Mouse (Mus musculus) embryo, embryonic 10.5 days (tissue): ENCODE measurements at regions not wholly inside any gene's neighbourhood (a gene's known extent, or its start where the extent isn't known, plus 50 kb on each side); places are given as distances from the start of the nearest gene placed in this dataset.

Source experiments
- DNase-seq: peaks from one replicate; pipeline ENCODE4 v3.0.0-alpha.2; 2015; ENCODE audit warnings: low spot score

GRCm38 (mm10) chr13:90823877-90824276 is 81.3 kb downstream of the Atp6ap1l start:
- DNase-seq, result no peak

DNA sequence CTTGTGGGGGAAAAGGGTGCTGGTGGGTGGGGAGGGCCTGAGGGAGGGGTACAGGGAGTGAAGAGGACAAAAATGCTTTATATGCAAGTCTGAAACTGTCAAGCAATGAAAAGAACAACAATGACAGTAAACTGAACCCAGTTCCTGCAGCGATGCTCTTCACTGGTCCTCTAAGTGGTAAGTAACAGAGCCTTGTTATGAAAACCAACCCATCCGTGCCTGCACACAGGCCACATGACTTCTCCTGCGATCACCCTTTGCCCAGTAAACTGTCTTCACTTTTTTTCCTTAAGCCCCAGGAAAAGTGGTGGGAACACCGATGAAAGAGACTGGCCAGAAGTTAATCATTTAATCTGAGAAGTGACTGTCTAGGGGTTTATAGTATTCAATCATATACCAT is 83.3 kb downstream of the Atp6ap1l start:
- DNase-seq, result no peak

DNA sequence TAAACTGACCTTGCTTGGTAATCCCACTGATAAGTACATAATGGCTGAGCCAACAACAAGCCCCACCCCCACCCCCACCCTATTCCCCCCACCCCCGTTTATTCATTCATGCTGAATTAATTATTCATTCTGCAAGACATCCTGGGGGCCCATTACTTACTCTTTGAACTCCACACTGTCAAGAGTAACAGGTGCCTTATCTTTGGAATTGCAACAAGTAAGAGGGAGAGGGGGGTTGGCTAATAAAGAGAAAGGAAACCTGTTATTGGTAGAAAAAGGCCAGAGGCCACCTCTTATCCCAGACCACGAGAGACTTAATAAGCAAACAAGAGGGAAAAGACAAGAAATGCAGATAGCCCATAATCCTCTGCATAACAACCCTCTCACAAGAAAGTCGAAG is 84.7 kb downstream of the Atp6ap1l start:
- DNase-seq, result no peak

DNA sequence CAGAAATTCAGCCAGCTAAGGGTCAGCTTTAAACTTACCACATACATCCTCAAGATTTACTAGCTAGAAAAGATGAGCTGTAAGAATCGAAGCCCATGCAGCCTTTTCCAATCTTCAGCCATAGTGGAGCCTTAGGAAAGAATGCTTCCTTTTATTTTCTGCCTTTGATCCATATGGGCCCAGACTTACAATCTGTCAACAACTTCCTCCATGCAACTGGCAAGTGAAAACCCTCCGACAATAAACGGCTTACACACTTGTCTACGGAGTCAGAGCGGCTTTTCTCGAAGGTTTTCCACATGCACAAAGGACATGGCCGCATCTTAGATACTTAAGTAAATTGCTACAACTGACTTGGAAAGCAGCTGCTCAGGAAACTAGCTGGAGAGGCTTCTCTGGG is 85.2 kb downstream of the Atp6ap1l start:
- DNase-seq, result no peak

- no peak for DNase-seq
Measured at GRCm38 (mm10) chr13:90814174-90814865, 90.8 kb downstream of the Atp6ap1l start.

DNA sequence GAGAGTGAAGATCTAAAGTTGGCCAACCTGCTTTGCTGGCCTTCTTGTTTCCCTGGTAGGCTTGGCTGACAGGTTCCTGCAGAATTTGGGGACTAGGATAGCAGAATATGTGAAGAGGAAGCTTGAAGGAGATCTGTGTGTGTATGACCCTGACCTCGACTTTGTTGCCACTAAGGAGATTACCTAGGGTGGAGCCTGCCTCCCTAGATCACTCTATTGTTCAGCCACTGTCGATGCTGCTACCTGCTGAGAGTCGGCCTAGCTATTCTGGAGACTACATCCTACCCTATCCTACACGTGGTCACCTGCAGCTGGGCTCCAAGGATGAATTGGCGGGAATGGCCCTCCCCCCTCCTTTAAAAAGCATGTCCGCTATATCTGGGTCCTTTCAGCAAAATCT is 95.1 kb downstream of the Atp6ap1l start:
- no peak for DNase-seq

DNA sequence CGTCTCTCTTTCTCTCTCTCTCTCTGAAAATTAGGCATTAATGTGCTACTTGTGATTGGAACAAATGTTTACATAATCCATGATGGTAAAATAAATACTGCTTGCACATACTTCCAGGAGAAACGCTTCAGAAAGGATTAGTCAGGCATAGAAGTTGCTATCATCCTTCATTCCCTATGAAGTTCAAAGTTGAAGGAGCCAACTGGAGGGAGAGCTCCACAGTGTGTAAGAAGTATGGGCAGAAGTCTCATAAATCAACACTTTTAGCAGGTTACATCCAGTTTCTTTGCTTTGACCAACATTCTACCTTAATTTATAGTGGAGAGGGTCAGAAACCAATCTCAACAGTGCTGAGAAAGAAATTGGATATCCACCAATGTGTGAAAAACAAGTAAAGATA is 105.5 kb downstream of the Atp6ap1l start:
- DNase-seq, result peak; percentile 17

GRCm38 (mm10) chr13:90798791-90799542 is 106.2 kb downstream of the Atp6ap1l start:
- DNase-seq, result peak; percentile 46

- DNase-seq, result no peak
Measured at GRCm38 (mm10) chr13:90798381-90798780, 106.8 kb downstream of the Atp6ap1l start.

GRCm38 (mm10) chr13:90797209-90797608 is 107.9 kb downstream of the Atp6ap1l start:
- no peak for DNase-seq

DNA sequence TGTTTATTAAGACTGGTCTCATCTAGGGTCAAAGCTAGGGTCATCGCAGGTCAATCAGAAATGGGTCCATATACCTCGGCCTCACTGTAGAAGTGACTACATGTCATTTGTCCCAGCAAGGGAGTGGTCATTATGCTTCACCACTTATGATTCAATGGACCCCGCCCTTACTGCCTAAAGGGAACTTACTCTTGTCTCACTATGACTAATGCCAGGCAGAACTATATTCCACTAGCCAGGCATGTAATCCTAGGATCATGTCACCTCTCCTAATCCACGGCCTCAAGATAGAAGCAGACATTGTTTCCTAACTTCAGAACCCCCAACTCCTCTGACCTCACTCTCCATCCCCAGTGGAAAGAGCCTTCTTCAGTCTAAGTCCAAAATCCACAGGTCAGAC is 108.3 kb downstream of the Atp6ap1l start:
- no peak for DNase-seq

GRCm38 (mm10) chr13:90782435-90782834 is 122.7 kb downstream of the Atp6ap1l start:
- DNase-seq, result no peak

DNA sequence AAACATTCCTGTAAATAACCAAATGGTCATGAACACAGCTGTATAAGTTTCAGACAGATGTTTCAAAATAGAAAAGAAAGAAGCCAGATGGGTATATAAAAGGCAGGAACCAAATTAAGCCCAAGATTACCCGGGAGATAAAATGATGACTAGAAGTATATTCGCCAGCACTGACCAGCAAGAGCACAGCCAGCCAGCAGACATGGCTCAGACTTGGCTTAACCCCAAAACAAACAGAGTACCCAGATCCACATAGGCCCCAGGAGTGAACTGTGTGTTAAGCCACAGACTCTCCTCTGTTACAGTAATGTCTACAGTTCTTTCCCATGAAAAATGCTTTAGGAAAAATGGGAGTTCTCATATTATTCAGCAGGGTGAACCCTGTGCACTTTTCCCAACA is 123.2 kb downstream of the Atp6ap1l start:
- no peak for DNase-seq

DNA sequence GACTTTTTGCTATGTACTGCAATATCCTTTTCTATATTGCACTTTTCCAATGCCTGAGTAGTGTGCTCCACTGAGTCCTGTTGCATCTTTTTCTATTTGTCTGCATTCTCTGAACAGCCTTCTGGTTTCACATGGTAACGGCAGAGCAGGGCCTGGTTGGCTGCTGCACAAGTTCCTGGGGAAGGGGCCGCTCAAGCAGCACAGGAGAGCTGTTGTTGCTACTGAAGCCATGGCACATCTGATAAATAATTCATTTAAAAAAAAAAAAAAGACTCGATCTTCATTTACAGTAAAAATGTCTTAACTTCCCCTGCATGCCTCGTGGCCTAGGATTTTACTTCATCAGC is 127.2 kb downstream of the Atp6ap1l start:
- no peak for DNase-seq

DNA sequence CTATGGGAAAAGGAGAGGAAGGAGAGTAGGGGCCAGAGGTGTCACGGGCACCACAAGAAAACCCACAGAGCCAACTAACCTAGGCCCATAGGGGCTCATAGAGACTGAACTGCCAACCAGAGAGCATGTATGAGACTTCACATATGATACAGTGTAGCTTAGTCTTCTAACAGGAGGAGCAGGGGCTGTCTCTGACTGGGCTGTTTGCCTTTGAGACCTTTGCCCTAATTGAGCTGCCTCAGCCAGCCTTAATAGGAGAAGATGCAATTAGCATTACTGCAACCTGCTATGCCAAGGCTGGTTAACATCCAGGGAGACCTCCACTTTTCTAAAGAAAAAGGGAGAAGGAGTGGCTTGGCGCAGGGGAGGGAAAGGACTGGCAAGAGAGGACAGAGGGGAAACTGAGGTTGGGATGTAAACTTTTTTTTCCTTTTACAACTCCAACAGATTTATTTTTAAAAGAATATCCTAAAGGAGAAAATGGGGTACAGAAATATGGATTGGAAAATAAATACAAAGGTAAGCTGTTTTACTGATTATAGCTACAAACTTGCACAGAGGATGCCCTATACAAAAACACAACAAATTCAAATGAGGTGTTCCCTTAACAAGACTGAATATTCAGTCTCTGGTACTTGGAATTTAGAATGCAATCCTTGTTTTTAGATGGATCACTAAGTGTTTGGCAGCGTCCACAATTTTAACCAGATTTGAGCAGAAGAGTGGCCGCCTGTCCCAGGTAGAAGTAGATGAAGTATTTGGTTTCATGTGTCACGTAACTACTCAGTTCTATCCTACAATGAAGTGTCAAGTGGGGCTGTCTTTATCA is 127.8 kb downstream of the Atp6ap1l start:
- DNase-seq, result no peak

DNA sequence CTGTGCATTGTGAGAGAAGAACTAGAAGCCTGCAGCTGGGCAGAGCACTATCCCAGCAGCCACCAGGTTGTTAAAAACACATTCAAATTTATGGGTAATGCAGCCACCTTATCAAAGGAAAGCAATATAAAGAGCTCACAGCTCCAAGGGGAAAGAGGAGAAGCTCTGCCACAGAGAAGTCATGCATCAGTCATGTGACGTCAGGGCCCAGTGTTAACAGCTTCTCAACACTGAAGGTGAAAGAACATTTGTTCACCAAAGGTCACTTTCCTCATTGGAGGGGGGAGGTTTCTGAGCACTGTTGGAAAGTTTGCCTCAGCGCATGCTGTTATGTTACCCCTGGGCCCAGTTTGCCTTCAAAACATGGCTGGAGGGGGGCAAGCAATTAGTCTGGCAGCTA is 143.0 kb downstream of the Atp6ap1l start:
- peak; percentile 57 for DNase-seq

- peak; percentile 52 for DNase-seq
Measured at GRCm38 (mm10) chr13:90760516-90761050, 144.6 kb downstream of the Atp6ap1l start.

DNA sequence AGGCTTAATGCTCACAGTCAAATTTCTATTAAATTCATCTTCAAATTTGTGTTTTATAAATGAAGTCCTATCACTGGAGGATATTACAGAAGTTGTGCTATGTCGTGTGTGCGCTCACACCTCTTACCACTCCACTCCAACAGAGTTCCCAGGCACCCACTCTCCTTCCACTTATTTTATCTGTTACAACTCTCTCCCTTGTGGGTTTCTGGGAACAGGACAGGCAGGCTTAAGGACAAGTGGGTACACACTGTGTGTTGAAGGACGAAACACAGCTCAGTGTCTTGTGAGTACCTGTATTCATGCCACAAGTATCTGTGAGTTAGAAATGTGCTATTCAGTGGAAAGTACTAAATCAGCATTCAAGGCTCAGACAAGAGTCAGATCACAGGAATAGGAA is 150.7 kb downstream of the Atp6ap1l start:
- no peak for DNase-seq

DNA sequence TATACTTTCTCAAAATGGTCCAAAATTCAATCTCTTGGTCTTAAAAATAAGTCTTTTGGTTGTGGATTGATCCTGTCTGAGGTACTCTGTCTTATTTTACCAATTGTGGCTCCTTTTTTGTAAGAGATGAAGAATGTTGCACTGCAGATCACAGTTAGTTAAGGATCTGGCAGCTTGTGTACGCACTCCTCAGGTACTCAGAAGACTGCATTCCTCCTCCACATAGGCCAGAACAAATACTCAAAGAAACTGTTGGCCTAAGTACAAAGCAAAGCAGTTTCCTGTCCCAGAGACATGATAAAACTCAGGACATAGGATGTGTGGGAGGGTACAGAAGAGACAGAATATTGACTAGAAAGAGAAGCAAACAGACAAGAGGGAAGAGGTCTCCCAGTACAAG is 155.4 kb downstream of the Atp6ap1l start:
- no peak for DNase-seq

GRCm38 (mm10) chr13:90745063-90745462 is 160.1 kb downstream of the Atp6ap1l start:
- no peak for DNase-seq

- DNase-seq, result no peak
Measured at GRCm38 (mm10) chr13:90742615-90743402, 162.3 kb downstream of the Atp6ap1l start.

GRCm38 (mm10) chr13:90739797-90740196 is 165.4 kb downstream of the Atp6ap1l start:
- DNase-seq, result no peak
